Mouse (Mus musculus) C2C12 (cell line): Measurements from ENCODE around the gene Lgals9. TPM values are rescaled to one million over a fixed set of nuclear protein-coding genes. Genes with fewer than 3 reads are reported as not detected.

Experiments
- H3K27me3 ChIP-seq: one replicate; pipeline ENCODE4 v1.6.1; 2011; ENCODE audit not compliant: control insufficient read depth, insufficient read depth, insufficient read length
- H3K36me3 ChIP-seq: one replicate; pipeline ENCODE4 v1.6.1; 2011; ENCODE audit not compliant: control insufficient read depth, insufficient read depth
- H3K4me3 ChIP-seq: one replicate; pipeline ENCODE4 v1.5.1; 2011; ENCODE audit warnings: mild to moderate bottlenecking, control low read depth; ENCODE audit not compliant: poor library complexity, insufficient read depth, severe bottlenecking
- H3K79me2 ChIP-seq: one replicate; pipeline ENCODE4 v1.6.1; 2011; ENCODE audit not compliant: control insufficient read depth, insufficient read depth
- H3K79me3 ChIP-seq: one replicate; pipeline ENCODE4 v1.6.1; 2011; ENCODE audit warnings: low read depth, control low read depth
- H3ac ChIP-seq: one replicate; pipeline ENCODE3; 2011; ENCODE audit warnings: low read depth; ENCODE audit not compliant: control insufficient read depth, insufficient read length
- CEBPB ChIP-seq: IDR thresholded peaks from one replicate; pipeline ENCODE4 v1.6.1; 2011; ENCODE audit warnings: low read depth, mild to moderate bottlenecking, control low read depth, moderate library complexity
- CTCF ChIP-seq: IDR thresholded peaks from one replicate; pipeline ENCODE4 v1.5.1; 2011; ENCODE audit not compliant: control insufficient read depth, insufficient read depth, insufficient read length
- FOSL1 ChIP-seq: IDR thresholded peaks from one replicate; pipeline ENCODE4 v1.8.0; 2011; ENCODE audit warnings: mild to moderate bottlenecking, low read length; ENCODE audit not compliant: poor library complexity, insufficient read depth, severe bottlenecking
- MAX ChIP-seq: IDR thresholded peaks from one replicate; pipeline ENCODE4 v1.6.1; 2011; ENCODE audit warnings: mild to moderate bottlenecking, control low read depth
- MYOD1 ChIP-seq: IDR thresholded peaks from one replicate; pipeline ENCODE4 v1.6.1; 2011; ENCODE audit warnings: low read depth; ENCODE audit not compliant: control insufficient read depth, insufficient read length
- MYOG ChIP-seq: IDR thresholded peaks from one replicate; pipeline ENCODE4 v1.6.1; 2011; ENCODE audit not compliant: control insufficient read depth, insufficient read length; ENCODE audit errors: extremely low read depth
- USF1 ChIP-seq: IDR thresholded peaks from one replicate; pipeline ENCODE4 v1.6.1; 2011; ENCODE audit warnings: low read depth, mild to moderate bottlenecking, control low read depth, moderate library complexity
- polyA plus RNA-seq: library from polyadenylated mRNA; unstranded; fragments of >200 nt; fragmentation: generic; extraction: Trizol; gene quantifications from one replicate; pipeline ENCODE4 v1.2.1, GENCODE M21; 2012; ENCODE audit warnings: missing spikeins

Lgals9 gene
- polyA plus RNA-seq, 1 experiment: 22.7 TPM

DNA sequence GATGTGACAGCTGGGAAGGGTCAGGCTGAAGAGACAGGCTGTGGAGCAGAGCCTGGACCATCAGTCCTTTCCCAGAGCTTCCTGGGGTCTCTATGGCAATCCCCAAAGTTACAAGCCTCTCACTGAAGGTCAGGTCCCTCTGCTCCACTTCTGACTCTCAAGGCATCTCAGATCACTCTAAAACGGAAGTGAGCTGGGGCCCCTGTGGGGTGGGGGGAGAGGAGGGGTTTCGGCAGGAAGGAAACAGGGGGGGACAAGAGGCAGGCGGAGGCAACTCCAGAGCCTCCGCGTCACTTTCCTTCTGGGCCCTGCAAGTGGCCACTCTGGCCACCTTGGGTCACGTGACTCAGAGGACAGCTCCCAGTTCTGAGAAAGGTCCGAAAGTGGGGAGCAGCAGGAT, 38.6 kb upstream of the Lgals9 start:
- H3K4me3 ChIP-seq: no peak overlapping the region
- H3K27me3 ChIP-seq: no peaks in the 10 kb centered on the region
- H3K36me3 ChIP-seq: peaks cover 24% of the 10 kb centered on the region
- no peak for TF ChIP-seq MYOD1
- no peak for TF ChIP-seq CEBPB
- H3ac ChIP-seq: no peak overlapping the region
- no peaks in the 10 kb centered on the region for H3K79me2 ChIP-seq
- no peaks in the 10 kb centered on the region for H3K79me3 ChIP-seq

DNA sequence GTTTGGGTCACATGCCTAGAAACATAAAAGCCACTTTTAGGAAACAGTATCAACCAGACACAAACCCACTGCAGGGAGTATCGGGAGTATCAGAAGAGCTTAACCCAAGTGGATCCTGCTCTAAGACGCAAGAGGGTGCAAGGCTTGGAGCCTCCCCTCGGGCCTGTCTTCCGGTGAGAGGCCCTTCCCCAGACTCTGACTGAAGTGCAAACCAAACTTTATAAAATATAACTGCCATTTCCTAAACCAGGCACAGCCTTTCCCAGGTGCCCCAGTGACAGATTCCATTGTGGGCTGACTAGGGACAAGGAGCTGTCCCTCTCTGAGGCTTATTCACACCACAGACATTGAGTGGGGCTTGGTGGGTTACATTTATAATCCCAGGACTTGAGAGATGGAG, 38.1 kb upstream of the Lgals9 start:
- Histone ChIP-seq H3K27me3 (no peaks in the 10 kb centered on the region), H3K36me3 (peaks cover 25% of the 10 kb centered on the region), H3K79me3 (no peaks in the 10 kb centered on the region), H3K4me3 (no peak overlapping the region), H3ac (no peak overlapping the region), H3K79me2 (no peaks in the 10 kb centered on the region)
- no peak for TF ChIP-seq FOSL1
- TF ChIP-seq MYOG: no peak
- no peak for TF ChIP-seq USF1
- no peak for TF ChIP-seq CTCF
- no peak for TF ChIP-seq CEBPB
- TF ChIP-seq MAX: no peak
- no peak for TF ChIP-seq MYOD1

DNA sequence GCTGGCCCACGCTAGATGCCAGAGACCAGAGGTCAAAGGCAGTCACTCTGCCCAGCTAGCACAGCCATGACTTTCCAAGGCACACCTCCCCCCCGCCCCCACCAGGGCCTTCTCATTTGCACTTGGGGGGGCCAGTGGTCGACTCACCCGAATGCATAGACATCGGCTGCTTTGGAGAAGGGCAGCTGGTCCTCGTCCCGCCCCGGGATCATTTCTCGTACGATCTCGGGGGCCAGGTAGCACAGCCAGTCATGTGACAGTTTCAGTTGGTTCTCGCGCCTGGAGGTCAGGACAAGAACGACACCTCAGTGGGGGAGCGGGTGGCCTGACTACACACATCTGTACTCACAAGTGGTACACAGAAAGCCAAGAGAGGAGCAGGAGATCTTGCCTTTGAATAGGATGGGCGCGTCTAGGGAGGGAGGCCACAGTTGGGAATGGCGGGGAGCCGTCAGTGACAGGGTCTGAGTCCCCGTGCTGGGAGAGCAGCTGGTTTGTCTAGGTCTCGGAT, 35.8 kb upstream of the Lgals9 start:
- no peaks in the 10 kb centered on the region for H3K79me2 ChIP-seq
- H3K4me3 ChIP-seq: no peak overlapping the region
- no peaks in the 10 kb centered on the region for H3K79me3 ChIP-seq
- peaks cover 34% of the 10 kb centered on the region for H3K36me3 ChIP-seq
- TF ChIP-seq MAX (no peak), MYOG (no peak), CTCF (no peak), FOSL1 (no peak), MYOD1 (no peak), USF1 (no peak), CEBPB (no peak)
- H3ac ChIP-seq: no peak overlapping the region
- no peaks in the 10 kb centered on the region for H3K27me3 ChIP-seq

DNA sequence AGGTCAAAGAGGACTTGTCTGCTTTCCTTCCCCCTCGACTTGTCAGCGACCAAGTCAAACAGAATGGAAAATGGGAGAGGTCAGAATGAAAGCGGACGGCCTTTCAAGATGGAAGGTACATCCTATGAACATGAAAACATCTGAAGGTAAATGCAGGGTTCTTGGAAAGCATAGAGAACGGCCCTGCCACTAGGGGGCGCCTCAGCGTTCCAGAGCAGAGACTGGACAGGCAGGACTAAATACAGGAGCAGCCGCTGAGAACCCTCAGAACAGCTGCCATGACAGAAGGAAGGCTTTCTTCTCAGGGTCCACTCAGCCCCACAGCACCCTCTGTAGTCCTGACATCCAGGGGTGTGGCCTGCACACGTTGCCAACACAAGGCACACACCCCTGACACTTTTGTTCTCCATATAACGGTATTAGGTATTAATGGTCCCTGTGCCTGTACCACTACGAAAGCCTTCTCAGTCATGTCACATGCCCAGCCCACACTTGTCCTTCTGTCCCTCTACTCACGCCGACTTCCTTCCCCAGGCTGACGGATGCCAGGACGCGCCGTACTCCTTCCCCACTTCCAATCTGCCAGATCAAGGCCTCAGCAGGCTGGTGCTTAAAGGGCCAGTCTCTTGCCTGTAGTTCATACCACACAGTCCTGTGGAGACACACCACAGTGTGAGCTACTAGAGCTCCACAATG, 35.2 kb upstream of the Lgals9 start:
- Histone ChIP-seq H3ac (no peak overlapping the region), H3K4me3 (no peak overlapping the region), H3K79me3 (no peaks in the 10 kb centered on the region), H3K79me2 (no peaks in the 10 kb centered on the region), H3K36me3 (peaks cover 34% of the 10 kb centered on the region), H3K27me3 (no peaks in the 10 kb centered on the region)
- TF ChIP-seq CTCF: peak; percentile 22
- no peak for TF ChIP-seq CEBPB

DNA sequence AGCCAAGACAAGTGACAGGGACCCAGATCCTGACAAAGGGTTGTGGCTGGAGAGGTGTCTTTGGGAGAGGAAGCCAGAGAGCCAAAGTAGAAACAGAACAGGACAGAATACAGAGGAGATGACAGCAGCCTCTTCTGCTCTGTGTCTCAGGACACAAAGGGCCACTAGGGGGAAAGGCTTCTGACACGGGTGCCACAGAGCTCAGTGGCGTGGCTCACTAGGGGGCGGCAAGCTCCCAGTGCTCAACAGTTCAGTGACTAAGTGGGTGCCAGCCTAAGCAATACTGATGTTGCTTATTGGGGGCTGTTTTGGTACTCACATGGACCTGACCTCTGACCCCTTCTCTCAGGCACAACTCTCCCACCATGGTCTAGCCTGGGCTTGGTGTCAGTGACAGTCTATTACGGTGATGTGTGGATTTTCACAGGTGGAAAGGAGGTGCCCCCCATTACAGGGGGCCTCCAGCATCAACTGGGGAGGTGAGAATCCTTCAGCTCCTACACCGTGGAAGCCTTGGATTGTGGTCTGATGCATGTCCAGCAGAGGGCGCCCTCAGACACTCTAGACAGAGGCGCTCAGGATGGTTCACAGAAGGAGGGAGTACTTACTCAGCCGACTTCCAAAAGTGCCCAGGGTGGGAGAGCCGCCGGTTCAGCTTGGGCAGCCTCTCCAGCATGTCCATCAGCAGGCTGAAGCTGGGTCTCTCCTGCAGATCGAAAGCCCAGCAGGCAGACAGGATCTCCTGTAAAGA, 34.4 kb upstream of the Lgals9 start:
- Histone ChIP-seq H3K4me3 (no peak overlapping the region), H3ac (no peak overlapping the region), H3K79me2 (no peaks in the 10 kb centered on the region), H3K36me3 (peaks cover 30% of the 10 kb centered on the region), H3K79me3 (no peaks in the 10 kb centered on the region), H3K27me3 (no peaks in the 10 kb centered on the region)
- peak; percentile 68 for TF ChIP-seq CTCF
- no peak for TF ChIP-seq MYOG

DNA sequence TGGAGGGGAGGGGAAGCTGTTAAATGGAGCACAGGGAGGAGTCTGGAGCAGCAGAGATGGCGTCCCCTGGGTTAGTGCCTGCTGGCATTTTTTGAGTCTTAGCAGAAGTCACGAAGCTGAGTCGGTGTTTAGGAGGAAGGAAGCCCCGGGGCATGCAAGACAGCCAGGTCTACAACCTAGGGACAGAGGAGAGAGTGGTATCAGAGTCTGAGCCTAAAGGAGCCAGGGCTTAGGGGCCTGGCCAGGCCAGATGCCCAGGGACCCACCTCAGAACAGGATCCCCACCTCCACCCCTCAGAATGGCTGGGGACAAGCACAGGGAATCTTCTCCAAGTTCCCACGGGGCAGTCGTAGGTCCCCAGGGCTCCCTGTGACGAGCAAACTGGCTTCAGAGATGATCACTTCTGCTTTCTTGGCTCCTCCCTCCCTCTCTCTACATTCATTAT, 32.4 kb upstream of the Lgals9 start:
- no peaks in the 10 kb centered on the region for H3K27me3 ChIP-seq

More for the DNA sequence above, 32.4 kb upstream of the Lgals9 start:
- no peak for TF ChIP-seq CTCF
- no peak for TF ChIP-seq MYOG
- TF ChIP-seq USF1: no peak
- H3ac ChIP-seq: no peak overlapping the region
- no peak overlapping the region for H3K4me3 ChIP-seq
- no peaks in the 10 kb centered on the region for H3K79me3 ChIP-seq
- peaks cover 28% of the 10 kb centered on the region for H3K36me3 ChIP-seq
- no peaks in the 10 kb centered on the region for H3K79me2 ChIP-seq
